Comparison of ENCODE assay signal across 8 mouse cellular contexts in genomic region chr5:100798165-100798860, GRCm38 (mm10). TPM values are rescaled to one million over a fixed set of nuclear protein-coding genes. Genes with fewer than 3 reads are reported as not detected.
DNase-seq lines count a peak whose midpoint lies in the region; ATAC-seq and TF ChIP-seq lines count a peak whose summit lies in the region.

Gene Helq, minus strand, starts transcription at chr5:100798598.
Gene Mrps18c, plus strand, starts transcription at chr5:100798627.

- in situ Hi-C loops in CH12.LX (cut with MboI; ENCODE audit: low pct_ligation_motif_present, low pct_unique_long_range_greater_than_20kb, low sequenced_read_pairs) = loop anchor here (10.0 to 25.0 kb wide), 2 partner anchors 114 to 236 kb away; partner anchors contain the start of gene Plac8

- ATAC-seq in forebrain, embryonic 12.5 days (ENCODE audit: low FRiP score) = peak; percentile 97
- peak; percentile 96 for ATAC-seq in heart, postnatal 0 days (ENCODE audit: insufficient read depth, low read depth)
- ATAC-seq in liver, embryonic 16.5 days (ENCODE audit: low read depth) = peak; percentile 97
- peak; percentile 97 for ATAC-seq in neural tube, embryonic 13.5 days (ENCODE audit: low read depth)

- DNase-seq in CH12.LX (ENCODE audit: extremely low read depth) = peak; percentile 93
- DNase-seq in c-Kit-positive CD71-positive TER-119-negative erythroid progenitor cells, embryonic 14.5 days (ENCODE audit: low read depth) = peak; percentile 94
- DNase-seq in heart, postnatal 0 days (ENCODE audit: low spot score) = peak; percentile 87
- peak; percentile 91 to 95 for DNase-seq in kidney, postnatal 4 days

- peaks cover 49% of the 10 kb centered on the region for H3K79me2 ChIP-seq in CH12.LX (replicated peaks; ENCODE audit: control insufficient read depth, extremely low read depth, insufficient read depth, poor library complexity, severe bottlenecking)

- H3K27me3 ChIP-seq in CH12.LX (replicated peaks) = no peaks in the 10 kb centered on the region
- no peaks in the 10 kb centered on the region for H3K27me3 ChIP-seq in forebrain, embryonic 12.5 days
- H3K27me3 ChIP-seq in heart, postnatal 0 days (ENCODE audit: control insufficient read depth, insufficient read depth, low read length) = no peaks in the 10 kb centered on the region
- no peaks in the 10 kb centered on the region for H3K27me3 ChIP-seq in liver, embryonic 16.5 days (ENCODE audit: control insufficient read depth, insufficient read depth, low read depth, low read length)
- no peaks in the 10 kb centered on the region for H3K27me3 ChIP-seq in neural tube, embryonic 13.5 days
- no peaks in the 10 kb centered on the region for H3K27me3 ChIP-seq in testis, adult 2 months (ENCODE audit: control insufficient read depth, insufficient read depth, low read length)

- H3K9me3 ChIP-seq in CH12.LX (replicated peaks; ENCODE audit: low read length) = no peaks in the 10 kb centered on the region
- no peaks in the 10 kb centered on the region for H3K9me3 ChIP-seq in forebrain, embryonic 12.5 days
- H3K9me3 ChIP-seq in heart, postnatal 0 days (replicated peaks; ENCODE audit: control insufficient read depth, low read length) = no peaks in the 10 kb centered on the region
- no peaks in the 10 kb centered on the region for H3K9me3 ChIP-seq in liver, embryonic 16.5 days (replicated peaks; ENCODE audit: control insufficient read depth, low read length)
- H3K9me3 ChIP-seq in neural tube, embryonic 13.5 days = no peaks in the 10 kb centered on the region

- no peak for TF ChIP-seq EP300 in CH12.LX (IDR thresholded peaks at IDR 0.05; ENCODE audit: low read length)
- peak; percentile 69; the same call in 1 of the 2 replicates for TF ChIP-seq EP300 in heart, postnatal 0 days (IDR thresholded peaks at IDR 0.05; ENCODE audit: low read depth)

- no peak for TF ChIP-seq CTCF in CH12.LX (conservative IDR thresholded peaks at IDR 0.05 in 1 of 2, IDR thresholded peaks at IDR 0.05 in 1 of 2; ENCODE audit: low read depth in 2 of 2, low read length in 2 of 2)
- no peak for TF ChIP-seq CTCF in heart, postnatal 0 days (IDR thresholded peaks at IDR 0.05; ENCODE audit: low read depth)
- no peak for TF ChIP-seq CTCF in testis, adult 2 months (IDR thresholded peaks at IDR 0.05; ENCODE audit: control insufficient read depth, insufficient read depth, insufficient replicate concordance, low read depth, low read length)

- dilution Hi-C loops in CH12.LX (cut with MboI; ENCODE audit: extremely low pct_ligation_motif_present, extremely low pct_unique_long_range_greater_than_20kb, low sequenced_read_pairs) = no loop called here

- H3K4me3 ChIP-seq in CH12.LX (replicated peaks in 1 of 3; ENCODE audit: low read depth in 2 of 3, low read length in 2 of 3, poor library complexity in 1 of 3) = peak within 1 kb of the TSS; percentile 70 to 89 (median 72)
- H3K4me3 ChIP-seq in forebrain, embryonic 12.5 days (replicated peaks) = peak within 1 kb of the TSS; percentile 83
- peak within 1 kb of the TSS; percentile 94 for H3K4me3 ChIP-seq in heart, postnatal 0 days (ENCODE audit: low read depth, low read length)
- peak within 1 kb of the TSS; percentile 92 for H3K4me3 ChIP-seq in liver, embryonic 16.5 days (ENCODE audit: low read depth, low read length)
- peak within 1 kb of the TSS; percentile 78 for H3K4me3 ChIP-seq in neural tube, embryonic 13.5 days
- H3K4me3 ChIP-seq in testis, adult 2 months (ENCODE audit: control insufficient read depth, low read depth, low read length) = peak within 1 kb of the TSS; percentile 96

- under 1% methylated on average over 66 of the region's 67 CpGs for WGBS in forebrain, embryonic 12.5 days
- under 1% methylated on average over 67 of the region's 67 CpGs for WGBS in heart, postnatal 0 days
- WGBS in liver, embryonic 16.5 days (ENCODE audit: insufficient replicate concordance) = under 1% methylated on average over 67 of the region's 67 CpGs
- WGBS in neural tube, embryonic 13.5 days = under 1% methylated on average over 67 of the region's 67 CpGs

- peak within 1 kb of the TSS; percentile 93 for H3K9ac ChIP-seq in CH12.LX (ENCODE audit: insufficient read depth, low read depth)
- peak within 1 kb of the TSS; percentile 85 for H3K9ac ChIP-seq in forebrain, embryonic 12.5 days
- H3K9ac ChIP-seq in heart, postnatal 0 days (replicated peaks; ENCODE audit: low read depth, low read length) = peak within 1 kb of the TSS; percentile 74
- H3K9ac ChIP-seq in liver, embryonic 16.5 days (ENCODE audit: low read depth, low read length) = peak within 1 kb of the TSS; percentile 84
- H3K9ac ChIP-seq in neural tube, embryonic 13.5 days = peak within 1 kb of the TSS; percentile 85

- 0 out of 2 replicates have a peak within 1 kb of the TSS, but pooled peaks have one; percentile 30 for H3K27ac ChIP-seq in CH12.LX (ENCODE audit: insufficient read depth, low read depth)
- H3K27ac ChIP-seq in forebrain, embryonic 12.5 days = 0 out of 2 replicates have a peak within 1 kb of the TSS, but pooled peaks have one; percentile 25
- H3K27ac ChIP-seq in heart, postnatal 0 days (ENCODE audit: low read depth) = no peak within 1 kb of the TSS; the same call in 1 of the 2 replicates
- peak within 1 kb of the TSS; percentile 61 for H3K27ac ChIP-seq in liver, embryonic 16.5 days (ENCODE audit: low read length)
- 0 out of 2 replicates have a peak within 1 kb of the TSS, but pooled peaks have one; percentile 55 for H3K27ac ChIP-seq in neural tube, embryonic 13.5 days (replicated peaks)
- peak within 1 kb of the TSS; percentile 1; the same call in 1 of the 2 replicates for H3K27ac ChIP-seq in testis, adult 2 months (ENCODE audit: control insufficient read depth, insufficient read depth, low read depth, low read length)

- peaks cover 39 to 60% of the 10 kb centered on the region in 2 experiments for H3K36me3 ChIP-seq in CH12.LX (replicated peaks in 1 of 2; ENCODE audit: control insufficient read depth in 1 of 2, insufficient read depth in 1 of 2, low read length in 1 of 2)
- peaks cover 26% of the 10 kb centered on the region for H3K36me3 ChIP-seq in forebrain, embryonic 12.5 days (replicated peaks)
- peaks cover 28% of the 10 kb centered on the region for H3K36me3 ChIP-seq in heart, postnatal 0 days (replicated peaks; ENCODE audit: control insufficient read depth, insufficient read depth, low read length)
- peaks cover 17% of the 10 kb centered on the region for H3K36me3 ChIP-seq in liver, embryonic 16.5 days (ENCODE audit: control insufficient read depth, insufficient read depth)
- peaks cover 38% of the 10 kb centered on the region for H3K36me3 ChIP-seq in neural tube, embryonic 13.5 days
- peaks cover under 1% of the 10 kb centered on the region for H3K36me3 ChIP-seq in testis, adult 2 months (ENCODE audit: control insufficient read depth, insufficient read depth, low read length)

- peak within 1 kb of the TSS; percentile 100 for H3K4me2 ChIP-seq in CH12.LX (ENCODE audit: insufficient read depth, low read depth, poor library complexity, severe bottlenecking)
- H3K4me2 ChIP-seq in forebrain, embryonic 12.5 days = peak within 1 kb of the TSS; percentile 93
- peak within 1 kb of the TSS; percentile 99 for H3K4me2 ChIP-seq in heart, postnatal 0 days (ENCODE audit: low read depth, low read length)
- H3K4me2 ChIP-seq in liver, embryonic 16.5 days (ENCODE audit: low read depth, low read length) = peak within 1 kb of the TSS; percentile 90
- H3K4me2 ChIP-seq in neural tube, embryonic 13.5 days = peak within 1 kb of the TSS; percentile 75

- no peak for TF ChIP-seq RAD21 in CH12.LX (IDR thresholded peaks at IDR 0.05; ENCODE audit: low read depth, low read length)

- H3K4me1 ChIP-seq in CH12.LX (ENCODE audit: control insufficient read depth in 1 of 2, insufficient read depth in 2 of 2) = peaks cover 5 to 45% of the 10 kb centered on the region in 2 experiments
- peaks cover 15% of the 10 kb centered on the region for H3K4me1 ChIP-seq in forebrain, embryonic 12.5 days
- H3K4me1 ChIP-seq in heart, postnatal 0 days (ENCODE audit: control insufficient read depth, insufficient read depth) = peaks cover 11% of the 10 kb centered on the region; the same call in 1 of the 2 replicates
- peaks cover 10% of the 10 kb centered on the region for H3K4me1 ChIP-seq in liver, embryonic 16.5 days (ENCODE audit: control insufficient read depth, low read depth, low read length)
- peaks cover 23% of the 10 kb centered on the region for H3K4me1 ChIP-seq in neural tube, embryonic 13.5 days (replicated peaks)
- H3K4me1 ChIP-seq in testis, adult 2 months (ENCODE audit: control insufficient read depth, insufficient read depth, low read length) = no peaks in the 10 kb centered on the region; the same call in 1 of the 2 replicates

- TF ChIP-seq POLR2A in CH12.LX (IDR thresholded peaks at IDR 0.05; ENCODE audit: low read depth, low read length) = peak; percentile 77
- peak; percentile 61 for TF ChIP-seq POLR2A in testis, adult 2 months (IDR thresholded peaks at IDR 0.05; ENCODE audit: control insufficient read depth, low read depth, low read length)

TF ChIP-seq in CH12.LX, 34 proteins besides CTCF, POLR2A, EP300 and RAD21 (continues in another document):
- peak; percentile 78 for TF ChIP-seq IRF4 (IDR thresholded peaks at IDR 0.05; ENCODE audit: low read depth, low read length)
- TF ChIP-seq TCF12 (IDR thresholded peaks at IDR 0.05; ENCODE audit: low read depth, low read length) = peak; percentile 94
- TF ChIP-seq MAX (IDR thresholded peaks at IDR 0.05; ENCODE audit: low read length) = peak; percentile 90

RNA-seq across cellular contexts. Expression of gene Helq, which starts in this region (rescaled TPM):
- total RNA-seq in CH12.LX (2012; rRNA removed) = 12.1 and 19.6 TPM in 2 replicates
- 13.1 and 15.7 TPM in 2 replicates for total RNA-seq in CH12.LX (2014; rRNA removed)
- 24.3 and 31.4 TPM in 2 replicates for polyA plus RNA-seq in CH12.LX (2012; ENCODE audit: insufficient read length, low read depth)
- polyA plus RNA-seq in forebrain, embryonic 12.5 days (2016; fragmentation: Nextera tagmentation; extraction: Ambion mirVana) = 29.5 and 31.7 TPM in 2 replicates
- total RNA-seq in heart, postnatal 0 days (2014; rRNA removed; ENCODE audit: low replicate concordance) = 0.42 and 4.4 TPM in 2 replicates
- polyA plus RNA-seq in heart, postnatal 0 days (2015; fragmentation: Nextera tagmentation; extraction: Ambion mirVana) = 3.9 and 4.0 TPM in 2 replicates
- polyA plus RNA-seq in liver, embryonic 16.5 days (2015; fragmentation: Nextera tagmentation; extraction: Ambion mirVana) = 8.4 and 8.6 TPM in 2 replicates
- 17.1 and 21.5 TPM in 2 replicates for polyA plus RNA-seq in neural tube, embryonic 13.5 days (2015; fragmentation: Nextera tagmentation; extraction: Ambion mirVana)
- 6.1 TPM in 2 replicates for polyA plus RNA-seq in testis, adult 2 months (2012; rRNA removed)

RNA-seq across cellular contexts. Expression of gene Mrps18c, which starts in this region (rescaled TPM):
- total RNA-seq in CH12.LX (2012; rRNA removed) (87.2 and 121 TPM in 2 replicates), CH12.LX (2014; rRNA removed) (111 and 141 TPM in 2 replicates)
- 185 and 216 TPM in 2 replicates for polyA plus RNA-seq in CH12.LX (2012; ENCODE audit: insufficient read length, low read depth)
- 174 and 181 TPM in 2 replicates for polyA plus RNA-seq in forebrain, embryonic 12.5 days (2016; fragmentation: Nextera tagmentation; extraction: Ambion mirVana)
- 25.1 and 57.1 TPM in 2 replicates for total RNA-seq in heart, postnatal 0 days (2014; rRNA removed; ENCODE audit: low replicate concordance)
- 195 and 202 TPM in 2 replicates for polyA plus RNA-seq in heart, postnatal 0 days (2015; fragmentation: Nextera tagmentation; extraction: Ambion mirVana)
- 105 and 134 TPM in 2 replicates for polyA plus RNA-seq in liver, embryonic 16.5 days (2015; fragmentation: Nextera tagmentation; extraction: Ambion mirVana)
- 168 and 188 TPM in 2 replicates for polyA plus RNA-seq in neural tube, embryonic 13.5 days (2015; fragmentation: Nextera tagmentation; extraction: Ambion mirVana)
- polyA plus RNA-seq in testis, adult 2 months (2012; rRNA removed) = 27.8 and 32.8 TPM in 2 replicates
